Mouse (Mus musculus) left cerebral cortex, adult 18-20 months (tissue): ENCODE measurements around the gene Vmn2r34. TPM values are rescaled to one million over a fixed set of nuclear protein-coding genes. Genes with fewer than 3 reads are reported as not detected.
"Not testable (repeated sequence)": the region's sequence is repeated elsewhere in the genome, so short reads cannot be mapped to it uniquely, and the experiment has no call there.

ENCODE experiments used
- DNase-seq, 2 experiments: peaks; one replicate each; pipeline ENCODE4 v3.0.0; 2021 to 2022; ENCODE audit warnings: low spot score in 2 of 2, mixed read lengths in 1 of 2
- long read RNA-seq, 2 experiments: library from polyadenylated mRNA; stranded (forward); transcript quantifications; one replicate each; pipeline ENCODE4 v2.0.0; 2021
- total RNA-seq, 2 experiments: library from RNA; stranded (reverse); gene quantifications; 2 replicates each; pipeline ENCODE4 v1.2.3; 2021

Vmn2r34 gene
- not detected for total RNA-seq
- long read RNA-seq, experiment 1: 0 reads
- long read RNA-seq, experiment 2: 0 reads

DNA sequence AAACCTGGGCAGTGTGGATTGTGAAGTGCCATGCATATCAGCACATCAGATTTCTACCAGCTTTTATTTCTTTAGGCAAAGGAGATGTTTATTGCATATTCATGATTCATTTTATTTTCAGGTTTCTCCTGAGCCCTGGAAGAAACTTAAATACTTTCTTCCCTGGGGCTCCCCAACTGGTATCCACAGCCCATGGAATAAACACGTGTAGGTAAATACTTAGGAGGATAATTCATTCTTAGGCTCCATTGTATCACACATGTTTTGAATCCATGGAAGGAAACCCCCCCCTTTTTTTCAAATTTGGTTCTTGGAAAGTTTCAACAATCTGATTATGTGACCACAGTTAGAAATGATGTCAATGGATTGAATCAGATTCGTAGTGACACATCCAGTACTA is at the start of gene Vmn2r34:
Gene Vmn2r34, minus strand, starts transcription at position 101 of the 400 bp plus-strand sequence.
- not testable (repeated sequence) for DNase-seq

DNA sequence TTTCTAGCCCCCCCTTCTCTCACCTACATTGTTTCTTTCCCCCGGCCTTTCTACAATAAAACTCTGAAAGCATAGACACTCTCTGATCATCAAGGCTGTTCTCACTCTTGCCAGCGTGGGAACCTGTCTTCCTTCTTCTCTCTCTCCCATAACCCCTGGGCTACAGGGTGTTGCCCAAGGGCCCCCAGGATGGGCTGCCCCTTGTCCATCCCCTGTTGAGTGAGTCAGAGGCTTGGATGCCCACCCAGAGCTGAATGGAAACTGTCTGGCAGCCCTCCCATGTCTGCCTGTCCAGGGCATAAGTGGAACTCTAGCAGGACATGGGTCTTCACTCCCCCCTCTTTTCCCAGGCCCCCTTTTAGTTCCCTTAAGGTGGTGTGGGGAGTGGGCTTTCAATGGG is 15.3 kb downstream of the Vmn2r34 start:
- not testable (repeated sequence) for DNase-seq

Other genes with a start within 250 kb of the Vmn2r34 start
- not detected for gene Vmn2r32, start 209.5 kb downstream of the Vmn2r34 start, total RNA-seq
- not detected for gene Vmn2r33, start 122.7 kb downstream of the Vmn2r34 start, total RNA-seq
- not detected for gene Vmn2r35, start 130.4 kb upstream of the Vmn2r34 start, total RNA-seq
- gene Vmn2r36, start 213.0 kb upstream of the Vmn2r34 start, total RNA-seq: not detected